Mouse (Mus musculus) hindbrain, embryonic 16.5 days (tissue): ENCODE results near the gene Fancc. TPM values are rescaled to one million over a fixed set of nuclear protein-coding genes. Genes with fewer than 3 reads are reported as not detected.
"Not testable (repeated sequence)": the region's sequence is repeated elsewhere in the genome, so short reads cannot be mapped to it uniquely, and the experiment has no call there.

ENCODE experiments used
- ATAC-seq: fragments of 200-750 bp; cut with Nextera tagmentation; 2 replicates; pipeline ENCODE4 v1.8.0; 2017; ENCODE audit warnings: moderate TSS enrichment, moderate library complexity
- H3K27ac ChIP-seq: fragments of 300-500 bp; sonication (generic); 2 replicates; pipeline ENCODE4 v1.5.1; 2014; ENCODE audit warnings: low read depth, mild to moderate bottlenecking, control low read depth, low read length, moderate library complexity
- H3K27me3 ChIP-seq: fragments of 300-500 bp; sonication (generic); replicated peaks from 2 replicates; pipeline ENCODE4 v1.6.1; 2014; ENCODE audit warnings: low read length; ENCODE audit not compliant: control insufficient read depth, insufficient read depth
- H3K36me3 ChIP-seq: fragments of 300-500 bp; sonication (generic); 2 replicates; pipeline ENCODE4 v1.6.1; 2014; ENCODE audit warnings: mild to moderate bottlenecking, low read length, moderate library complexity, mixed read lengths; ENCODE audit not compliant: control insufficient read depth, insufficient read depth
- H3K4me1 ChIP-seq: fragments of 300-500 bp; sonication (generic); 2 replicates; pipeline ENCODE4 v1.6.1; 2014; ENCODE audit warnings: low read depth, low read length; ENCODE audit not compliant: control insufficient read depth, insufficient read depth
- H3K4me2 ChIP-seq: fragments of 300-500 bp; sonication (generic); 2 replicates; pipeline ENCODE4 v1.6.1; 2014; ENCODE audit warnings: mild to moderate bottlenecking, low read length, control low read depth, moderate library complexity
- H3K4me3 ChIP-seq: fragments of 300-500 bp; sonication (generic); 2 replicates; pipeline ENCODE4 v1.5.1; 2014; ENCODE audit warnings: mild to moderate bottlenecking, low read length, control low read depth, moderate library complexity
- H3K9ac ChIP-seq: fragments of 300-500 bp; sonication (generic); 2 replicates; pipeline ENCODE4 v1.6.1; 2014; ENCODE audit warnings: low read depth, mild to moderate bottlenecking, control low read depth, low read length, moderate library complexity
- H3K9me3 ChIP-seq: fragments of 300-500 bp; sonication (generic); 2 replicates; pipeline ENCODE4 v1.6.1; 2014; ENCODE audit warnings: mild to moderate bottlenecking, low read length, moderate library complexity; ENCODE audit not compliant: control insufficient read depth
- WGBS: fragments of 180-500 bp; shearing (Covaris S2); extraction: QIAGEN DNeasy Blood & Tissue Kit; methylation state at CpG from one replicate; pipeline ENCODE4 v1.1.7; 2014; 5-methylcytosine and 5-hydroxymethylcytosine counted together
- polyA plus RNA-seq: library from polyadenylated mRNA; unstranded; fragments of >200 nt; fragmentation: Nextera tagmentation; extraction: Ambion mirVana; gene quantifications from 2 replicates; pipeline ENCODE4 v1.2.1, GENCODE M21; 2015

Fancc gene
- polyA plus RNA-seq, 1 experiment from 2014 or later, result 16.0 TPM

- peak; percentile 48; the same call in 1 of the 2 replicates for ATAC-seq
- Histone ChIP-seq H3K27ac (no peak overlapping the region), H3K9ac (no peak overlapping the region), H3K36me3 (no peaks in the 10 kb centered on the region), H3K9me3 (no peaks in the 10 kb centered on the region), H3K27me3 (no peaks in the 10 kb centered on the region), H3K4me2 (no peak overlapping the region), H3K4me3 (no peak overlapping the region), H3K4me1 (no peaks in the 10 kb centered on the region; the same call in 1 of the 2 replicates)
- 72% methylated on average over 9 of the region's 9 CpGs for WGBS
These were observed 173.6 kb downstream of the Fancc start for GRCm38 (mm10) chr13:63323286-63324075.

- no peak for ATAC-seq
- 87% methylated on average over 6 of the region's 6 CpGs for WGBS
- H3K27ac ChIP-seq, result no peak overlapping the region
- no peak overlapping the region for H3K9ac ChIP-seq
- H3K4me3 ChIP-seq, result no peak overlapping the region
- H3K27me3 ChIP-seq, result no peaks in the 10 kb centered on the region
- no peaks in the 10 kb centered on the region for H3K9me3 ChIP-seq
- no peak overlapping the region for H3K4me2 ChIP-seq
- H3K36me3 ChIP-seq, result no peaks in the 10 kb centered on the region
- H3K4me1 ChIP-seq, result no peaks in the 10 kb centered on the region; the same call in 1 of the 2 replicates
These were observed 174.3 kb downstream of the Fancc start for GRCm38 (mm10) chr13:63322756-63323155.

GRCm38 (mm10) chr13:63321689-63322088 is 175.4 kb downstream of the Fancc start:
- H3K4me1 ChIP-seq, result no peaks in the 10 kb centered on the region; the same call in 1 of the 2 replicates
- H3K4me3 ChIP-seq, result no peak overlapping the region
- no peak overlapping the region for H3K27ac ChIP-seq
- 71% methylated on average over 5 of the region's 5 CpGs for WGBS
- H3K4me2 ChIP-seq, result no peak overlapping the region
- H3K27me3 ChIP-seq, result no peaks in the 10 kb centered on the region
- no peak overlapping the region for H3K9ac ChIP-seq
- no peak for ATAC-seq
- no peaks in the 10 kb centered on the region for H3K36me3 ChIP-seq
- H3K9me3 ChIP-seq, result no peaks in the 10 kb centered on the region

- Histone ChIP-seq H3K27me3 (no peaks in the 10 kb centered on the region), H3K36me3 (no peaks in the 10 kb centered on the region), H3K4me3 (no peak overlapping the region), H3K9me3 (no peaks in the 10 kb centered on the region), H3K4me2 (no peak overlapping the region), H3K9ac (no peak overlapping the region), H3K27ac (no peak overlapping the region), H3K4me1 (no peaks in the 10 kb centered on the region; the same call in 1 of the 2 replicates)
- WGBS, result 92% methylated on average over 7 of the region's 7 CpGs
- ATAC-seq, result no peak
These were observed 177.3 kb downstream of the Fancc start for GRCm38 (mm10) chr13:63319814-63320213.

- no peaks in the 10 kb centered on the region for H3K27me3 ChIP-seq
- H3K4me3 ChIP-seq, result no peak overlapping the region
- WGBS, result 47% methylated on average over 7 of the region's 7 CpGs
- ATAC-seq, result peak; percentile 64; the same call in 1 of the 2 replicates
- H3K4me2 ChIP-seq, result no peak overlapping the region
- H3K4me1 ChIP-seq, result no peaks in the 10 kb centered on the region
- no peak overlapping the region for H3K27ac ChIP-seq
- no peak overlapping the region for H3K9ac ChIP-seq
- no peaks in the 10 kb centered on the region for H3K9me3 ChIP-seq
- no peaks in the 10 kb centered on the region for H3K36me3 ChIP-seq
These were observed 179.4 kb downstream of the Fancc start for GRCm38 (mm10) chr13:63317681-63318104.

GRCm38 (mm10) chr13:63316407-63316806 is 180.7 kb downstream of the Fancc start:
- H3K27me3 ChIP-seq, result no peaks in the 10 kb centered on the region
- H3K36me3 ChIP-seq, result 0 out of 2 replicates have a peak, but pooled peaks cover 2% of the 10 kb centered on the region
- no peak overlapping the region for H3K27ac ChIP-seq
- H3K9ac ChIP-seq, result no peak overlapping the region
- no peaks in the 10 kb centered on the region for H3K4me1 ChIP-seq
- H3K4me3 ChIP-seq, result no peak overlapping the region
- 93% methylated on average over 5 of the region's 5 CpGs for WGBS
- H3K4me2 ChIP-seq, result no peak overlapping the region
- ATAC-seq, result no peak
- no peaks in the 10 kb centered on the region for H3K9me3 ChIP-seq

GRCm38 (mm10) chr13:63315777-63316176 is 181.3 kb downstream of the Fancc start:
- Histone ChIP-seq H3K9me3 (no peaks in the 10 kb centered on the region), H3K27ac (no peak overlapping the region), H3K27me3 (no peaks in the 10 kb centered on the region), H3K4me3 (no peak overlapping the region), H3K4me2 (no peak overlapping the region), H3K36me3 (0 out of 2 replicates have a peak, but pooled peaks cover 2% of the 10 kb centered on the region), H3K4me1 (no peaks in the 10 kb centered on the region), H3K9ac (no peak overlapping the region)
- no peak for ATAC-seq
- 90% methylated on average over 6 of the region's 6 CpGs for WGBS

GRCm38 (mm10) chr13:63315111-63315510 is 182.0 kb downstream of the Fancc start:
- WGBS, result 94% methylated on average over 3 of the region's 4 CpGs
- not testable (repeated sequence) for H3K27ac ChIP-seq, H3K9ac ChIP-seq, ATAC-seq, H3K27me3 ChIP-seq, H3K9me3 ChIP-seq, H3K4me1 ChIP-seq, H3K36me3 ChIP-seq, H3K4me2 ChIP-seq, H3K4me3 ChIP-seq

GRCm38 (mm10) chr13:63314608-63314920 is 182.5 kb downstream of the Fancc start:
- no peak overlapping the region for H3K4me2 ChIP-seq
- no peak overlapping the region for H3K4me3 ChIP-seq
- WGBS, result 76% methylated on average over 4 of the region's 4 CpGs
- no peak for ATAC-seq
- no peaks in the 10 kb centered on the region for H3K4me1 ChIP-seq
- 0 out of 2 replicates have a peak, but pooled peaks cover 2% of the 10 kb centered on the region for H3K36me3 ChIP-seq
- no peak overlapping the region for H3K27ac ChIP-seq
- H3K9me3 ChIP-seq, result no peaks in the 10 kb centered on the region
- no peak overlapping the region for H3K9ac ChIP-seq
- H3K27me3 ChIP-seq, result no peaks in the 10 kb centered on the region
